Mouse (Mus musculus) urinary bladder, postnatal 14 days (tissue): Measurements from ENCODE around the gene Abhd14b.

Experiments
- DNase-seq: peaks from one replicate; pipeline ENCODE4 v3.0.0; 2021; ENCODE audit warnings: low spot score

The Abhd14b gene

GRCm38 (mm10) chr9:106429221-106430014 is 17.8 kb upstream of the Abhd14b start, which contains the start of gene Rpl29:
Gene Rpl29 (plus strand): TSS chr9:106429454.
- DNase-seq = peak; percentile 95

- DNase-seq = no peak
Observed at GRCm38 (mm10) chr9:106430015-106430264, 17.3 kb upstream of the Abhd14b start.

- no peak for DNase-seq
Observed at GRCm38 (mm10) chr9:106433389-106433788, 13.9 kb upstream of the Abhd14b start.

- no peak for DNase-seq
Observed at GRCm38 (mm10) chr9:106436566-106436965, 10.7 kb upstream of the Abhd14b start.

GRCm38 (mm10) chr9:106442680-106443079 is 4.6 kb upstream of the Abhd14b start:
- no peak for DNase-seq

GRCm38 (mm10) chr9:106444836-106445235 is 2.4 kb upstream of the Abhd14b start:
- DNase-seq = no peak

GRCm38 (mm10) chr9:106447951-106448350 is 692 bp downstream of the Abhd14b start:
- DNase-seq = no peak

- peak; percentile 75 for DNase-seq
Observed at GRCm38 (mm10) chr9:106448498-106449031, 1.3 kb downstream of the Abhd14b start.

- no peak for DNase-seq
Observed at GRCm38 (mm10) chr9:106449947-106450346, 2.7 kb downstream of the Abhd14b start.

GRCm38 (mm10) chr9:106450661-106451060 is 3.4 kb downstream of the Abhd14b start:
- DNase-seq = peak; percentile 73

- no peak for DNase-seq
Observed at GRCm38 (mm10) chr9:106451298-106451697, 4.0 kb downstream of the Abhd14b start.

GRCm38 (mm10) chr9:106451899-106452298 is 4.6 kb downstream of the Abhd14b start:
- DNase-seq = no peak

GRCm38 (mm10) chr9:106452351-106452750 is 5.1 kb downstream of the Abhd14b start:
- DNase-seq = no peak

GRCm38 (mm10) chr9:106452821-106453220 is 5.6 kb downstream of the Abhd14b start:
- DNase-seq = no peak

GRCm38 (mm10) chr9:106453271-106454070 is 6.2 kb downstream of the Abhd14b start, which contains the start of gene Pcbp4:
Gene Pcbp4 (plus strand): TSS chr9:106453291.
- DNase-seq = peak; percentile 49

GRCm38 (mm10) chr9:106454071-106454761 is 7.0 kb downstream of the Abhd14b start:
- no peak for DNase-seq

- no peak for DNase-seq
Observed at GRCm38 (mm10) chr9:106454888-106455681, 7.8 kb downstream of the Abhd14b start.

- no peak for DNase-seq
Observed at GRCm38 (mm10) chr9:106456325-106457162, 9.3 kb downstream of the Abhd14b start.

GRCm38 (mm10) chr9:106457163-106457559 is 9.9 kb downstream of the Abhd14b start:
- no peak for DNase-seq

- no peak for DNase-seq
Observed at GRCm38 (mm10) chr9:106457920-106458319, 10.7 kb downstream of the Abhd14b start.

- no peak for DNase-seq
Observed at GRCm38 (mm10) chr9:106459946-106460345, 12.7 kb downstream of the Abhd14b start.
